Mouse (Mus musculus) lung, embryonic 14.5 days (tissue): ENCODE measurements around the gene Elf4. TPM values are rescaled to one million over a fixed set of nuclear protein-coding genes. Genes with fewer than 3 reads are reported as not detected.

ENCODE experiments used
- ATAC-seq: fragments of 200-750 bp; cut with Nextera tagmentation; 2 replicates; pipeline ENCODE4 v1.8.0; 2017; ENCODE audit warnings: mild to moderate bottlenecking, moderate TSS enrichment, moderate library complexity; ENCODE audit not compliant: insufficient read depth
- DNase-seq: peaks from one replicate; pipeline ENCODE4 v3.0.0-alpha.2; 2015
- H3K27ac ChIP-seq: fragments of 300-500 bp; sonication (generic); 2 replicates; pipeline ENCODE4 v1.5.1; 2014; ENCODE audit warnings: low read depth, mild to moderate bottlenecking, moderate library complexity
- H3K27me3 ChIP-seq: fragments of 300-500 bp; sonication (generic); 2 replicates; pipeline ENCODE4 v1.6.1; 2014; ENCODE audit warnings: low read length, control low read depth; ENCODE audit not compliant: insufficient read depth
- H3K36me3 ChIP-seq: fragments of 300-500 bp; sonication (generic); 2 replicates; pipeline ENCODE4 v1.6.1; 2014; ENCODE audit warnings: control low read depth; ENCODE audit not compliant: insufficient read depth
- H3K4me1 ChIP-seq: fragments of 300-500 bp; sonication (generic); 2 replicates; pipeline ENCODE4 v1.6.1; 2014; ENCODE audit warnings: antibody characterized with exemption, control low read depth; ENCODE audit not compliant: insufficient read depth
- H3K4me2 ChIP-seq: fragments of 300-500 bp; sonication (generic); 2 replicates; pipeline ENCODE4 v1.6.1; 2014; ENCODE audit warnings: mild to moderate bottlenecking
- H3K4me3 ChIP-seq: fragments of 300-500 bp; sonication (generic); 2 replicates; pipeline ENCODE4 v1.5.1; 2014; ENCODE audit warnings: low read depth, low read length
- H3K9ac ChIP-seq: fragments of 300-500 bp; sonication (generic); 2 replicates; pipeline ENCODE4 v1.6.1; 2014
- H3K9me3 ChIP-seq: fragments of 300-500 bp; sonication (generic); 2 replicates; pipeline ENCODE4 v1.6.1; 2016; ENCODE audit warnings: low read depth, low read length, control low read depth
- CTCF ChIP-seq: IDR thresholded peaks from 2 replicates; pipeline ENCODE4 v1.5.1; 2016; ENCODE audit warnings: antibody characterized with exemption, low read depth
- WGBS: fragments of 180-500 bp; shearing (Covaris S2); extraction: QIAGEN DNeasy Blood & Tissue Kit; methylation state at CpG from one replicate; pipeline ENCODE4 v1.1.7; 2014; 5-methylcytosine and 5-hydroxymethylcytosine counted together
- polyA plus RNA-seq: library from polyadenylated mRNA; unstranded; fragments of >200 nt; fragmentation: Nextera tagmentation; extraction: Ambion mirVana; gene quantifications from 2 replicates; pipeline ENCODE4 v1.2.1, GENCODE M21; 2014

Elf4 gene
- polyA plus RNA-seq, 1 experiment from 2014 or later = 9.6 TPM

- DNase-seq = no peak
- H3K4me3 ChIP-seq = no peak overlapping the region
- H3K9me3 ChIP-seq = no peaks in the 10 kb centered on the region
- H3K36me3 ChIP-seq = peaks cover 13% of the 10 kb centered on the region; the same call in 1 of the 2 replicates
- H3K9ac ChIP-seq = no peak overlapping the region
- no peak for TF ChIP-seq CTCF
- H3K27ac ChIP-seq = no peak overlapping the region
- 78% methylated on average over 5 of the region's 5 CpGs for WGBS
- ATAC-seq = no peak
- H3K4me1 ChIP-seq = no peaks in the 10 kb centered on the region
- no peak overlapping the region for H3K4me2 ChIP-seq
- no peaks in the 10 kb centered on the region for H3K27me3 ChIP-seq
Observed at GRCm38 (mm10) chrX:48414291-48414690, 48.6 kb downstream of the Elf4 start.

DNA sequence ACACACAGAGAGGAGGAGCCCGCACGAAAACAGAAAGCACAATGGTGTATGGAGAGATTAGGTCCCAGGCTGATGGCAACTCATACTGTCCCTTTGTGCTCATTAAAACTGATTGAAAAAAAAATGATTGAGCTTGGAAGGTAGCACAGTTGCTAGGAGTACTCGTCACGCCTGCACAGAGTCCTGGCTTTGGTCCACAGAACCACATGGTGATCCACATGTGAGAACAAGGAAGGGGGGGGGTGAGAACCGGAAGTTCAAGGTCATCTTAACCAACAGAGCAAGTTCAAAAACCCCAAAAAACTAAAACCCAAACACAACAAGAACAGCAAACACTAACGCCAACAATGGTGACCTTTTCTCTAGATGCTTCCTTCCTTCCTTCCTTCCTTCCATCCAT is 50.3 kb downstream of the Elf4 start:
- Histone ChIP-seq H3K36me3 (peaks cover 10% of the 10 kb centered on the region; the same call in 1 of the 2 replicates), H3K4me3 (no peak overlapping the region), H3K9me3 (no peaks in the 10 kb centered on the region), H3K9ac (no peak overlapping the region), H3K4me2 (no peak overlapping the region), H3K27ac (no peak overlapping the region), H3K27me3 (no peaks in the 10 kb centered on the region), H3K4me1 (no peaks in the 10 kb centered on the region)
- no peak for DNase-seq
- WGBS = 75% methylated on average over 6 of the region's 6 CpGs
- TF ChIP-seq CTCF = no peak
- ATAC-seq = no peak

DNA sequence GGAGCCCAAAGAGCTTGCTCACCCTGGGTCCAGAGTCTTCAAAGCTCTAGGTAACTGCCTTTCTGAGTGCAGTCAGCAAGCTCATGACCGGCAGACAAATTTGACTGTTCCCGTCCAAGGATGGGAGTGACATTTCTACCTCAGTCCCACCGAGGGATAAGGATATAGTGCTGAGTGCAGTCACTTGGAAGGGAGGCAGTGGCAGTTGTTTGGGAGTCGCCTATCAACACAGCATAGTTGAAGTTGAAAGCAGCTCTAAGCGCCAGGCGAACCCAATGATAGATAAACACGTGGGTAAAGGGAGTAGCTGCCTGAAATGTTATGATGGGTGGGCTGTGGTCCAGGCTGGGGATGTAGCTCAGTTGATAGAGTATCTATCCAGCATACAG is 52.5 kb downstream of the Elf4 start:
- ATAC-seq (peak; percentile 38; the same call in 1 of the 2 replicates), DNase-seq (no peak)
- peak overlapping the region; percentile 38 for H3K4me3 ChIP-seq
- no peak overlapping the region for H3K9ac ChIP-seq
- no peak overlapping the region for H3K27ac ChIP-seq
- H3K36me3 ChIP-seq = peaks cover 11% of the 10 kb centered on the region; the same call in 1 of the 2 replicates
- H3K4me1 ChIP-seq = no peaks in the 10 kb centered on the region
- H3K9me3 ChIP-seq = no peaks in the 10 kb centered on the region
- H3K27me3 ChIP-seq = no peaks in the 10 kb centered on the region
- peak overlapping the region; percentile 62 for H3K4me2 ChIP-seq
- 11% methylated on average over 7 of the region's 7 CpGs for WGBS
- no peak for TF ChIP-seq CTCF

- Histone ChIP-seq H3K27me3 (no peaks in the 10 kb centered on the region), H3K4me2 (peak overlapping the region; percentile 62), H3K27ac (no peak overlapping the region), H3K4me1 (no peaks in the 10 kb centered on the region), H3K4me3 (peak overlapping the region; percentile 38), H3K9ac (peak overlapping the region; percentile 26), H3K9me3 (no peaks in the 10 kb centered on the region), H3K36me3 (peaks cover 10% of the 10 kb centered on the region; the same call in 1 of the 2 replicates)
- peak; percentile 88 for TF ChIP-seq CTCF
- DNase-seq (peak; percentile 90), ATAC-seq (peak; percentile 92)
- 5% methylated on average over 34 of the region's 36 CpGs for WGBS
Observed at GRCm38 (mm10) chrX:48409611-48410387, 53.1 kb downstream of the Elf4 start.

GRCm38 (mm10) chrX:48405141-48405540 is 57.8 kb downstream of the Elf4 start:
- no peak overlapping the region for H3K4me2 ChIP-seq
- DNase-seq = peak; percentile 13
- H3K4me3 ChIP-seq = no peak overlapping the region
- TF ChIP-seq CTCF = no peak
- no peak overlapping the region for H3K27ac ChIP-seq
- H3K9me3 ChIP-seq = no peaks in the 10 kb centered on the region
- no peaks in the 10 kb centered on the region for H3K4me1 ChIP-seq
- H3K27me3 ChIP-seq = no peaks in the 10 kb centered on the region
- H3K9ac ChIP-seq = no peak overlapping the region
- ATAC-seq = no peak
- 42% methylated on average over 3 of the region's 3 CpGs for WGBS
- peaks cover 40% of the 10 kb centered on the region; the same call in 1 of the 2 replicates for H3K36me3 ChIP-seq

- H3K4me1 ChIP-seq = no peaks in the 10 kb centered on the region
- no peak for DNase-seq
- H3K4me3 ChIP-seq = no peak overlapping the region
- H3K27me3 ChIP-seq = no peaks in the 10 kb centered on the region
- WGBS = 78% methylated on average over 4 of the region's 4 CpGs
- no peaks in the 10 kb centered on the region for H3K9me3 ChIP-seq
- no peak overlapping the region for H3K4me2 ChIP-seq
- no peak for TF ChIP-seq CTCF
- peaks cover 49% of the 10 kb centered on the region; the same call in 1 of the 2 replicates for H3K36me3 ChIP-seq
- H3K27ac ChIP-seq = no peak overlapping the region
- no peak for ATAC-seq
- H3K9ac ChIP-seq = no peak overlapping the region
Observed at GRCm38 (mm10) chrX:48399994-48400393, 62.9 kb downstream of the Elf4 start.

DNA sequence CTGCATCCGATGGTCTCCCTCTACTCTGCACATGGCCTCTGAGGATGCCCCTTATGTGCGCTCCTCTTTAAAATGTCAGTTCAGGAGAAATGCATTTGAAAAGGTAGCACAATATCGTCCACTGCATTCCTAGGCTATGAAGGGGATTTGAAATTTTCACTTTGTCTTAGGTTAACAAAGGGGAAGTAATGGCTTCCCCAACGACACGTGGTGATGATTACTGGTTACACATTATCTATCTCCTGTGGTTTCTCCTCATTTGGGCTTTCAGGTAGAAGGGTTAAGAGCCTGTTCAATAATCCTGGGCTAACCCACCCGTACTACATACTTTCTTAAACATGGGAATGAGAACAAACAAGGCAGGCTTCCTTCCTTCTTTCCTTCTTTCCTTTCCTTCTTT is 73.6 kb downstream of the Elf4 start:
- Histone ChIP-seq H3K27ac (no peak overlapping the region), H3K4me3 (no peak overlapping the region), H3K4me1 (no peaks in the 10 kb centered on the region), H3K9me3 (no peaks in the 10 kb centered on the region), H3K27me3 (no peaks in the 10 kb centered on the region), H3K9ac (no peak overlapping the region), H3K4me2 (no peak overlapping the region), H3K36me3 (peaks cover 59% of the 10 kb centered on the region; the same call in 1 of the 2 replicates)
- DNase-seq (no peak), ATAC-seq (no peak)
- TF ChIP-seq CTCF = no peak
- 80% methylated on average over 6 of the region's 6 CpGs for WGBS
